Mouse (Mus musculus) heart, postnatal 14 days (tissue): ENCODE data around the gene Med31. TPM values are rescaled to one million over a fixed set of nuclear protein-coding genes. Genes with fewer than 3 reads are reported as not detected.
"Not testable (repeated sequence)": the region's sequence is repeated elsewhere in the genome, so short reads cannot be mapped to it uniquely, and the experiment has no call there.

Source experiments
- DNase-seq, 2 experiments: peaks; one replicate each; pipeline ENCODE4 v3.0.0; 2021 to 2022
- intact Hi-C: fragments of 180-260 bp; cut with DNase I; formaldehyde crosslinking; loops from one replicate; pipeline ENCODE4 v1.15.1; 2025
- total RNA-seq, 2 experiments: library from RNA; stranded (reverse); gene quantifications; 2 replicates each; pipeline ENCODE4 v1.2.3; 2021

Gene Med31
- total RNA-seq, 2 experiments from 2014 or later: 9.1 to 11.9 TPM

DNA sequence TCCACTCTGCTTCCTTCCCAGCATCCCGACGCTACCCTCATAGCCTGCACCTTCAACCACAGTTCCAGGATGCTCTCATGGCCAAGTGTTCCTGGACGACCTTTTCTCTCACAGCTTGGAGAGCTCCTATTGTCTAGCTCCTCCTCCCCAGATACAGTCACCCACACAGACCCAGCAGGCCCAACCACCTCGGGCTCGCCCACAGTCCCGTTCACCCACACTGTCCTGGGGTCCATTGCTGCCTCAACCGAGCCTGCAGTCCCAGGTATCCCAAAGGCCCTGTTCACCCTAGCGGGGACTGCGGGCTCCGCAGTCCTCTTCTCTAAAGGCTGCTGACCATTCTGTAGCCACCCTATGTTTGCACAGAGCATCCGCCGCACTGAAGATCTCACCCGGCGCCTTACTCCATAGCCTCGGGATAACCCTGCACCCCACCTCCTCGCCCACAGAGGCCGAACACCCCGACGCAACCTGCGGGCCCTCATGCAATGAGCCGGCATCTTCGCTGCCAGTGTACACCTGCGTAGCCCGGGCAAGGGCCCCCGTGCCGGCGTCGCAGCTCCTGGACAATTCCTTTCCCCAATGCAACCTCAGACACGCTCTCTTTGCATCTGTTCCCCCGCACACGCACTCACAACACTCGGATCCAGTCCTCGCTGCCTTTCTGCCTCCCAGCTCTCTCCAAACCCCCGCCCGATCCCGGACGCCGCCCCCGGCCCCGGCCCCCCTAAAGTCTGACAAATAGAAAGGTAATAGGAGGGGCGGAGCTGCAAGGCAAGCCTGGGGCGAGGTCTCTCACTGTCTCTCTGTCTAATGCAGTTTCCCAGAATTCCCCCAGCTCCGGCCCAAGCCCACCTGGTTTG lies 8.8 kb downstream of the Med31 start, which contains the start of gene Gm43951:
Gm43951 (minus strand) TSS at position 500 of the 863 bp plus-strand sequence.
- peak in 1 of 2 experiments; percentile 23 for DNase-seq
- intact Hi-C loops: loop anchor here (5.0 kb wide), 1 partner anchor 154 kb away; no protein-coding TSS in a partner anchor

DNA sequence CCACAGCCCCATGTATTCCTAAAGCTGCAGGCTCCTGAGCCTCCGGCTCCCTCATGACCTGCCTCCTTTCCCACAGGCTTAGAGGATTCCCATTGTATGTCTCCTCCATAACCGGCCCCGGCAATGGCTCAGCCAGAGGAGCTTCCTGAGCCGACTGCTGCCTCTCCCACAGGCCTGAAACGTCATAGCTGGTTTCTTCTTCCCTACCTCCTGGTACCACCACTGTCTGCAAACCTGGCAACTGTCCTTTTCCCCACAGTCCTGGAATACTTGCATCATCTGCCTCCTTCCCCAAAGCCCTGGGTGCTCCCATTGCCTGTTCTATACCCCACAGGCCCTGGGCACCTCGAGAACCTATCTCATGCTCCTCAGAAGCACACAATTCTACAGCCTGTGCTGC lies 10.1 kb downstream of the Med31 start:
- intact Hi-C loops: loop anchor here (5.0 kb wide), 1 partner anchor 153 kb away; no protein-coding TSS in a partner anchor
- DNase-seq: no peak

- DNase-seq: no peak
- intact Hi-C loops: no loop called here
Measured at GRCm38 (mm10) chr11:72203440-72203839, 12.0 kb downstream of the Med31 start.

DNA sequence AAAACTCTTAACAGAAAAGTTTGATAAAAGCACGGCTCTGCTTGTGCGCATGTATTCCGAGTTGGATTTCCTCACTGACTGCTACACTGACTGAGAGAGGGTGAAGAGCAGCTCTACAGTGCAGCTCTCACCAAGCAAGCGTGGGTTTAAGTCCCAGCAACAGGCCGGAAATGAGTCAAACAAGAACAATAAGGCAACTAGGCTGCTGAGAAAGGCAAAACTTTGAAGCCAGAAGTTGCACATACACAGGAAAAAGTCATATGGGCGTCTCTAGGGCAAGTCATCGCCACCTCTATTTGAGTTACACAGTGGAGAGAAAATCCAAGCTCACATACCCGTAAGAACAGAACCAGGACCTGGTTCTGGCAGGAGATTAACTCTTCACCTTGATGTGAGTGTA lies 18.9 kb downstream of the Med31 start:
- intact Hi-C loops: no loop called here
- no peak for DNase-seq

GRCm38 (mm10) chr11:72194259-72194658 lies 21.1 kb downstream of the Med31 start:
- intact Hi-C loops: no loop called here
- no peak for DNase-seq

- intact Hi-C loops: no loop called here
Measured at GRCm38 (mm10) chr11:72190857-72191256, 24.5 kb downstream of the Med31 start.

DNA sequence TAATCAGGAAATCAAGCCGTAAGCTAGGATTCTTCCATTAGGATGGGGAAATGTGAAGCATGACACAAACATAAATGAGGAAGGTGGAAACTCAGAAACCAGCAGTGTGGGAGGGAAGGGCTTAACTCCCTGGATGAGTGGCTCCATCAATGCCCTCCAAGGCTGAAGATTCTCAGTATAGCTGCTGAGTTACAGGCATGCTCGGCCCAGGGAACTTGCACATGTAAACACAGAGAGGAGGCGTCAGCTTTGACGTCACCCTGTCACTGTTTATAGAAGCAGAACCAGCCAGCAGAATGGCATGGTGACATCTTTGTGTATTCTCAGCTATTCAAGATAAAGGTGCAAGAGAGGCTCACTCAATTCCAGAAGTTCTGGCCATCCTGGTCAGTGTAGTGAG lies 31.1 kb downstream of the Med31 start:
- no peak for DNase-seq
- intact Hi-C loops: no loop called here

More at GRCm38 (mm10) chr11:72190857-72191256, 24.5 kb downstream of the Med31 start:
- DNase-seq: no peak

- no peak for DNase-seq
- intact Hi-C loops: no loop called here
Measured at GRCm38 (mm10) chr11:72181136-72181535, 34.3 kb downstream of the Med31 start.

DNA sequence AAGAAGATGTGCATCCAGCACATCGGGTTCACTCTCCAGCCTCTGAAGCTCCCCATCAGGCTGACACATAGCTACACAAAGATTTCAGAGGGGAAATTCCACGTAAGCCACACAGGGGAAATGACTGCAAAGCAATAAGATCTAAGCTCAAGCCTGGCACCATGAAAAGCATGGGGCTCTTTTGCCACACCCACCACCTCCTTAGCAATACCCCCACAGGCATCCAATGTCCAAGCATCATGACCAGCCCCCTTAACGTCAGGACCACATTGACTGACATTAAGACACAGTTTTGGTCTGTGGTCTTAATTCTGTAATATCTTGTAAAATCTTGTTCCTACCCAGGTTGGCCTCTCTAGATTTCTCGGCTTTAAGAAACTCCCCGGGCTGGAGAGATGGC lies 34.8 kb downstream of the Med31 start:
- intact Hi-C loops: no loop called here
- DNase-seq: no peak

DNA sequence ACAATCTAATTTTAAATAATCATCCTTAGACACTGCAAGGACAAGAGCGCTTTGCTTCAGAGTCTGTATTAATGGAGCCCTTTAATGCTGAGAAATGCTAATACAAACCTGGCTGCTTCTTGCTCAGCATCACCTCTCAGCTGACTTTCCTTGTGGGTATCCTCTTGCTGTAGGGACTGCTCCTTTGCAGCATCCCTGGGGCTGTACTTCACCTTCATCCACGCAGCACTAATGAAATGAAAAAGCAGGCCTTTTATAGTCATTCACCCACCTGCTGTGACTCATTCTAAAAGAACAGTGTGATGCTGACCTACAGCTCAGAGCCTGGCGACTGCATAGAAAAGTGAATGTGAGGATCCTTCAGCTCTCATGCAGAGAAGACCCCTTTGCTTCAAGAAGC lies 38.8 kb downstream of the Med31 start:
- DNase-seq: no peak
- intact Hi-C loops: no loop called here

DNA sequence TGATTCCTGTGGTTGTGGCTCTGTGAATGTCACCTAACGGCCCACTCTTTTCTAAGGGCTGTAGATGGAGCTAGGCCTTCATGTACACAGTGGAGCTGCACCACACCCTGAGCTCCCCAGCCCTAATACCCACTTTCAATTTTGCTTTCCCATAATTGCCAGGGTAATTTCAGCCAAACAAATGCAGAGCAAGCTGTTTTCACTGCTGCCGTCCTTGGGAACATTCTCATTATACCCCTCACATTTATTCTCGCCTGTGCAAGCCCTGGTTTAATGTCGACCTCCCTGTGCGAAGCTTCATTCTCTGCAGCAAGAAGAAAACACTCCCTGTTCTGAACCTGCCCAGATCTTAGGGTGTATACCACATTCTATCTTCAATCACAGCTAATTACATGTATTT lies 39.4 kb downstream of the Med31 start:
- no peak for DNase-seq
- intact Hi-C loops: no loop called here

- DNase-seq: no peak
- intact Hi-C loops: no loop called here
Measured at GRCm38 (mm10) chr11:72174721-72175120, 40.7 kb downstream of the Med31 start.

DNA sequence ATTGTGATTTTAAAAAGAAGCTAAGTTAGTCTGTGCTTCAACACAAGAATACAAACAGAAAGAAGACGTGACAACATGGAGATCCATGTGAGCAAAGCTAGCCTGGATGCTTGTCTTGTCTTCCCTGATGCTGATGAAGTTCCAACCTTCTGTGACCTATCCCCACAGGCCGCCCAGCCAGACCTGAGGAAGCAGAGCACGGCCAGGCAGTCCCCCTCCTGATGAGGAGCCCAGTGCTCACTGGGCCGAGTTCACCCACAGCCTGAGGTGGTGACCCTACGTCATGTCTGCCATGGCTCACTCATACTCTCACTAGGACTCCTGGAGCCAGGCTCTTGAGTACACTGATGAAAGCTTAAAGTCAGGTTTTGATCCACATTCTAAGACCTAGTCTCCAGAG lies 41.9 kb downstream of the Med31 start:
- DNase-seq: no peak
- intact Hi-C loops: no loop called here

GRCm38 (mm10) chr11:72171906-72172305 lies 43.5 kb downstream of the Med31 start:
- DNase-seq, intact Hi-C loops: not testable (repeated sequence)

DNA sequence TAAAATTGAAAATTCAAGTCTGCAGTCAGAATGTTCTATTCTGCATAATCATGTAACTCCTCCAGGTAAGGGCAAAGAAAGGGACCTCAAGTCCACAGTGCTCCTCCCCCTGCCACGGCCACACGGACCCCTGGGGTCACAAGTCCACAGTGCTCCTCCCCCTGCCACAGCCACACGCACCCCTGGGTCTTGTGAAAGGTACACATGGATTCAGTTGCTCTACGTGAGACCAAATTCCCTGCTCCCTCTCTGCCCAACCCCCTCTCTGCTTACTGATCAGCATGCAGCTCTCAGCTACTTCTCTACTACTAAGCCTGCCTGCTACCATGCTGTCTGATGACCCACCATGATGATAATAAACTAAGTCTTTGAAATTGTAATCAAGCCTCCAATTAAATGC lies 45.5 kb downstream of the Med31 start:
- no peak for DNase-seq
- intact Hi-C loops: no loop called here

DNA sequence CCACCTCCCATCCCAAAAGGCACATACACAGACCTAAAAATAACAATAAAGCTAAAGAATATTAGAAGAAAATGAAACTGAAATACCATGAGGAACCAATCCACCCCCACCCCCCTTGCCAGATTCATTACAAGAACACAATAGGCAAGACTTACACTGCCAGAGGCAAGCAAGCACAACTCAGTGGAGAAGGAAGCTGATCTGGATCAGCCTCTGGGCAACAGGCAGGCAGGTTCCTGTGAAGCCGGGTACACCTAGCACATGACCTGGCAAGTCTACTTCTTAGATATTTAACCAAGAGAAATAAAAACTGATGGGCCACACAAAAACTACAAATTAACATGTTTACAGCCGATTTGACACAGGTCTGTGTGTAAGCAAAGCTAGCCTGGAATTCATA lies 52.2 kb downstream of the Med31 start:
- no peak for DNase-seq

More for the DNA sequence above, 52.2 kb downstream of the Med31 start:
- intact Hi-C loops: no loop called here

Other genes starting within 250 kb of the Med31 start
- not detected for gene Aipl1, start 178.1 kb downstream of the Med31 start, total RNA-seq
- 1 to 10 TPM; 6.1 to 6.8 TPM for gene Pimreg, start 173.6 kb downstream of the Med31 start, total RNA-seq
- 1 to 10 TPM; 1.3 to 1.6 TPM for gene Pitpnm3, start 79.8 kb downstream of the Med31 start, total RNA-seq
- under 1 TPM; 0.41 to 0.74 TPM for gene Gm43951, start 8.8 kb downstream of the Med31 start, total RNA-seq
- 1 to 10 TPM; 4.7 to 5.2 TPM for gene 4933427D14Rik, start 8.1 kb downstream of the Med31 start, total RNA-seq
- gene Txndc17, start 8.0 kb downstream of the Med31 start, total RNA-seq: 10 to 100 TPM; 40.3 to 43.6 TPM
- not detected for gene Slc13a5, start 51.6 kb upstream of the Med31 start, total RNA-seq
- 10 to 100 TPM in 1 of 2 experiments, 1 to 10 TPM in 1; 8.9 to 10.7 TPM for gene Xaf1, start 86.0 kb upstream of the Med31 start, total RNA-seq
- not detected for gene Fbxo39, start 98.9 kb upstream of the Med31 start, total RNA-seq
- under 1 TPM in 1 of 2 experiments, not detected in 1; 0.26 TPM for gene Tekt1, start 146.8 kb upstream of the Med31 start, total RNA-seq
- gene Smtnl2, start 196.1 kb upstream of the Med31 start, total RNA-seq: 10 to 100 TPM; 27.1 to 30.5 TPM
- gene Ggt6, start 219.9 kb upstream of the Med31 start, total RNA-seq: under 1 TPM in 1 of 2 experiments, not detected in 1; 0.39 TPM
- gene Mybbp1a, start 225.8 kb upstream of the Med31 start, total RNA-seq: 10 to 100 TPM; 38.0 to 38.4 TPM